Mouse (Mus musculus): ENCODE data around the gene 3425401B19Rik.

3425401B19Rik gene

GRCm38 (mm10) chr14:32673178-32673577 is 11.9 kb downstream of the 3425401B19Rik start:
- DNase-seq (ENCODE audit: extremely low spot score, low read depth, low spot score), result no peak

GRCm38 (mm10) chr14:32663099-32663498 is 22.0 kb downstream of the 3425401B19Rik start:
- no peak for DNase-seq (ENCODE audit: extremely low spot score, low read depth, low spot score)

- DNase-seq (ENCODE audit: extremely low spot score, low read depth, low spot score), result no peak
Measured at GRCm38 (mm10) chr14:32659781-32660180, 25.3 kb downstream of the 3425401B19Rik start.

GRCm38 (mm10) chr14:32638485-32638884 is 46.6 kb downstream of the 3425401B19Rik start:
- no peak for DNase-seq (ENCODE audit: extremely low spot score, low read depth, low spot score)

GRCm38 (mm10) chr14:32634015-32634682 is 50.9 kb downstream of the 3425401B19Rik start:
- no peak for DNase-seq (ENCODE audit: extremely low spot score, low read depth, low spot score)

GRCm38 (mm10) chr14:32632908-32633600 is 52.0 kb downstream of the 3425401B19Rik start:
- no peak for DNase-seq (ENCODE audit: extremely low spot score, low read depth, low spot score)

- no peak for DNase-seq (ENCODE audit: extremely low spot score, low read depth, low spot score)
Measured at GRCm38 (mm10) chr14:32628584-32628983, 56.5 kb downstream of the 3425401B19Rik start.

- no peak for DNase-seq (ENCODE audit: extremely low spot score, low read depth, low spot score)
Measured at GRCm38 (mm10) chr14:32627271-32627670, 57.8 kb downstream of the 3425401B19Rik start.

GRCm38 (mm10) chr14:32624811-32625210 is 60.3 kb downstream of the 3425401B19Rik start:
- no peak for DNase-seq (ENCODE audit: extremely low spot score, low read depth, low spot score)

- DNase-seq (ENCODE audit: extremely low spot score, low read depth, low spot score), result no peak
Measured at GRCm38 (mm10) chr14:32624245-32624644, 60.8 kb downstream of the 3425401B19Rik start.

- DNase-seq (ENCODE audit: extremely low spot score, low read depth, low spot score), result no peak
Measured at GRCm38 (mm10) chr14:32617253-32617652, 67.8 kb downstream of the 3425401B19Rik start.

GRCm38 (mm10) chr14:32609392-32609791 is 75.7 kb downstream of the 3425401B19Rik start:
- no peak for DNase-seq (ENCODE audit: extremely low spot score, low read depth, low spot score)
